Mouse (Mus musculus) MEL-GATA-1-ER (cell line): ENCODE results near the gene Ccdc152.

Experiments
- DNase-seq: peaks from one replicate; pipeline ENCODE4 v3.0.0-alpha.2; 2012; ENCODE audit warnings: low read depth; ENCODE audit errors: extremely low read depth

The Ccdc152 gene

GRCm38 (mm10) chr15:3303426-3303825, at the start of gene Ccdc152:
Ccdc152 (minus strand) TSS chr15:3303526.
- DNase-seq = no peak

- no peak for DNase-seq
Observed at GRCm38 (mm10) chr15:3349306-3350064, 46.2 kb upstream of the Ccdc152 start.

GRCm38 (mm10) chr15:3346682-3347081, 43.4 kb upstream of the Ccdc152 start:
- DNase-seq = no peak

- no peak for DNase-seq
Observed at GRCm38 (mm10) chr15:3344555-3344954, 41.2 kb upstream of the Ccdc152 start.

- DNase-seq = no peak
Observed at GRCm38 (mm10) chr15:3341806-3342582, 38.7 kb upstream of the Ccdc152 start.

- no peak for DNase-seq
Observed at GRCm38 (mm10) chr15:3339847-3340246, 36.5 kb upstream of the Ccdc152 start.

GRCm38 (mm10) chr15:3332517-3332916, 29.2 kb upstream of the Ccdc152 start:
- DNase-seq = no peak

GRCm38 (mm10) chr15:3331813-3332212, 28.5 kb upstream of the Ccdc152 start:
- no peak for DNase-seq

- no peak for DNase-seq
Observed at GRCm38 (mm10) chr15:3330291-3330690, 27.0 kb upstream of the Ccdc152 start.

- no peak for DNase-seq
Observed at GRCm38 (mm10) chr15:3323041-3323440, 19.7 kb upstream of the Ccdc152 start.

- DNase-seq = no peak
Observed at GRCm38 (mm10) chr15:3319929-3320328, 16.6 kb upstream of the Ccdc152 start.

- DNase-seq = no peak
Observed at GRCm38 (mm10) chr15:3316617-3317016, 13.3 kb upstream of the Ccdc152 start.

- no peak for DNase-seq
Observed at GRCm38 (mm10) chr15:3312937-3313336, 9.6 kb upstream of the Ccdc152 start.

- DNase-seq = no peak
Observed at GRCm38 (mm10) chr15:3309856-3310255, 6.5 kb upstream of the Ccdc152 start.

GRCm38 (mm10) chr15:3300361-3301100, 2.8 kb downstream of the Ccdc152 start:
- DNase-seq = no peak

- DNase-seq = no peak
Observed at GRCm38 (mm10) chr15:3297615-3298014, 5.7 kb downstream of the Ccdc152 start.

- DNase-seq = no peak
Observed at GRCm38 (mm10) chr15:3295986-3296385, 7.3 kb downstream of the Ccdc152 start.

- DNase-seq = no peak
Observed at GRCm38 (mm10) chr15:3293477-3293876, 9.8 kb downstream of the Ccdc152 start.

GRCm38 (mm10) chr15:3290435-3290834, 12.9 kb downstream of the Ccdc152 start:
- no peak for DNase-seq

- DNase-seq = no peak
Observed at GRCm38 (mm10) chr15:3286032-3286431, 17.3 kb downstream of the Ccdc152 start.

- no peak for DNase-seq
Observed at GRCm38 (mm10) chr15:3281737-3282136, 21.6 kb downstream of the Ccdc152 start.

- no peak for DNase-seq
Observed at GRCm38 (mm10) chr15:3281216-3281615, 22.1 kb downstream of the Ccdc152 start.
